Mouse (Mus musculus) central nervous system, embryonic 18 days (tissue): ENCODE results near the gene Rtp4. TPM values are rescaled to one million over a fixed set of nuclear protein-coding genes. Genes with fewer than 3 reads are reported as not detected.

Source experiments
- polyA plus RNA-seq: library from polyadenylated mRNA; depleted of rRNA; stranded (reverse); fragments of >200 nt; gene quantifications from 2 replicates; pipeline ENCODE4 v1.2.3, GENCODE M21; 2012; rRNA removed

Rtp4 gene
- 7.2 and 9.8 TPM in 2 replicates for polyA plus RNA-seq

GRCm38 (mm10) chr16:23520235-23520871, at the start of gene Rtp4, which contains the start of gene Masp1:
Gene Rtp4, plus strand, starts transcription at chr16:23520291.
Gene Masp1, minus strand, starts transcription at chr16:23520815.

Other genes with a start within 250 kb of the Rtp4 start
- 0.21 and 0.23 TPM in 2 replicates for gene Rtp1, start 91.2 kb upstream of the Rtp4 start, polyA plus RNA-seq
- gene Masp1, start 524 bp downstream of the Rtp4 start, polyA plus RNA-seq: 43.0 and 45.4 TPM in 2 replicates